Mouse (Mus musculus): ENCODE results near the gene Spo11. TPM values are rescaled to one million over a fixed set of nuclear protein-coding genes. Genes with fewer than 3 reads are reported as not detected.

The Spo11 gene
- total and polyA plus RNA-seq, 3 experiments, result 0.16 to 0.34 TPM; not detected in 1

- TF ChIP-seq CHD1 (IDR thresholded peaks at IDR 0.05; ENCODE audit: low read depth, low read length), result no peak
- TF ChIP-seq POLR2A (IDR thresholded peaks at IDR 0.05; ENCODE audit: low read depth, low read length), result peak; percentile 82
- peak; percentile 94 for TF ChIP-seq NRF1 (IDR thresholded peaks at IDR 0.05; ENCODE audit: low read depth, low read length)
- TF ChIP-seq MAX (IDR thresholded peaks at IDR 0.05; ENCODE audit: low read length), result no peak; the same call in 1 of the 2 replicates
- no peak for TF ChIP-seq MYC (IDR thresholded peaks at IDR 0.05; ENCODE audit: low read depth, low read length)
- no peak for TF ChIP-seq MEF2A (IDR thresholded peaks at IDR 0.05; ENCODE audit: borderline replicate concordance, low read depth, low read length)
- TF ChIP-seq ZNF384 (IDR thresholded peaks at IDR 0.05; ENCODE audit: low read depth, low read length), result no peak
- TF ChIP-seq E2F4 (IDR thresholded peaks at IDR 0.05; ENCODE audit: insufficient replicate concordance, low read depth, low read length), result no peak
- no peak for TF ChIP-seq USF1 (IDR thresholded peaks at IDR 0.05; ENCODE audit: low read depth, low read length)
- TF ChIP-seq HCFC1 (IDR thresholded peaks at IDR 0.05; ENCODE audit: low read depth, low read length), result peak; percentile 94
- TF ChIP-seq GABPA (IDR thresholded peaks at IDR 0.05; ENCODE audit: insufficient replicate concordance, low read depth, low read length), result no peak; the same call in 1 of the 2 replicates
- TF ChIP-seq UBTF (IDR thresholded peaks at IDR 0.05; ENCODE audit: low read depth, low read length), result no peak
- peak; percentile 72; the same call in 1 of the 2 replicates for TF ChIP-seq SIN3A (IDR thresholded peaks at IDR 0.05; ENCODE audit: low read length)
Observed at GRCm38 (mm10) chr2:172999630-173000284, 22.3 kb downstream of the Spo11 start, which contains the start of gene Rae1 (continued).

GRCm38 (mm10) chr2:173000285-173000652, 22.8 kb downstream of the Spo11 start:
- peaks cover 28% of the 10 kb centered on the region for H3K79me2 ChIP-seq (replicated peaks; ENCODE audit: control insufficient read depth, extremely low read depth, insufficient read depth, poor library complexity, severe bottlenecking)
- TF ChIP-seq MXI1 (IDR thresholded peaks at IDR 0.05; ENCODE audit: low read depth, low read length), result peak; percentile 87; the same call in 1 of the 2 replicates
- no peak for TF ChIP-seq GABPA (IDR thresholded peaks at IDR 0.05; ENCODE audit: insufficient replicate concordance, low read depth, low read length)
- 0 out of 2 replicates have a peak, but pooled peaks have one; percentile 49 for TF ChIP-seq RCOR1 (conservative IDR thresholded peaks at IDR 0.05; ENCODE audit: low read depth, low read length)
- peak; percentile 75 for TF ChIP-seq MYC (IDR thresholded peaks at IDR 0.05; ENCODE audit: low read depth, low read length)
- TF ChIP-seq ZMIZ1 (IDR thresholded peaks at IDR 0.05; ENCODE audit: low read depth, low read length), result 0 out of 2 replicates have a peak, but pooled peaks have one; percentile 25
- 0 out of 4 replicates have a peak, but pooled peaks of 1 of the 2 experiments have one; percentile 0 for TF ChIP-seq CTCF (conservative IDR thresholded peaks at IDR 0.05 in 1 of 2, IDR thresholded peaks at IDR 0.05 in 1 of 2; ENCODE audit: low read depth in 2 of 2, low read length in 2 of 2)
- no peak for TF ChIP-seq MAFK (IDR thresholded peaks at IDR 0.05; ENCODE audit: insufficient replicate concordance, low read length)
- peak; percentile 82 for TF ChIP-seq MAX (IDR thresholded peaks at IDR 0.05; ENCODE audit: low read length)
- no peak for TF ChIP-seq ZC3H11A (IDR thresholded peaks at IDR 0.05; ENCODE audit: low read depth, low read length)
- TF ChIP-seq POLR2AphosphoS2 (IDR thresholded peaks at IDR 0.05; ENCODE audit: low read depth, low read length), result no peak
- no peak for TF ChIP-seq BHLHE40 (IDR thresholded peaks at IDR 0.05; ENCODE audit: low read depth, low read length)
- TF ChIP-seq UBTF (IDR thresholded peaks at IDR 0.05; ENCODE audit: low read depth, low read length), result 0 out of 2 replicates have a peak, but pooled peaks have one; percentile 65
- TF ChIP-seq SIN3A (IDR thresholded peaks at IDR 0.05; ENCODE audit: low read length), result peak; percentile 78
- no peak for TF ChIP-seq JUN (IDR thresholded peaks at IDR 0.05; ENCODE audit: insufficient read depth, low read depth, low read length)
- TF ChIP-seq MAZ (IDR thresholded peaks at IDR 0.05; ENCODE audit: low read depth, low read length), result no peak
- no peak for TF ChIP-seq USF1 (IDR thresholded peaks at IDR 0.05; ENCODE audit: low read depth, low read length)
- peaks cover 27 to 42% of the 10 kb centered on the region in 2 experiments for H3K36me3 ChIP-seq (replicated peaks in 1 of 2; ENCODE audit: control insufficient read depth in 1 of 2, insufficient read depth in 1 of 2, low read length in 1 of 2)
- H3K4me2 ChIP-seq (ENCODE audit: insufficient read depth, low read depth, poor library complexity, severe bottlenecking), result peak overlapping the region; percentile 80
- peak overlapping the region; percentile 69 to 95 (median 91) for H3K4me3 ChIP-seq (replicated peaks in 1 of 3; ENCODE audit: low read depth in 2 of 3, low read length in 2 of 3, poor library complexity in 1 of 3)
- dilution Hi-C loops (cut with MboI; ENCODE audit: extremely low pct_ligation_motif_present, extremely low pct_unique_long_range_greater_than_20kb, low sequenced_read_pairs), result no loop called here
- no peaks in the 10 kb centered on the region for H3K9me3 ChIP-seq (replicated peaks; ENCODE audit: low read length)
- H3K9ac ChIP-seq (ENCODE audit: insufficient read depth, low read depth), result peak overlapping the region; percentile 77
- peaks cover 18% of the 10 kb centered on the region for H3K27me3 ChIP-seq (replicated peaks)
- in situ Hi-C loops (cut with MboI; ENCODE audit: low pct_ligation_motif_present, low pct_unique_long_range_greater_than_20kb, low sequenced_read_pairs), result loop anchor here (25.0 kb wide), 1 partner anchor 162 kb away; the partner anchor contains the start of gene Pck1
- peaks cover 5 to 17% of the 10 kb centered on the region in 2 experiments for H3K4me1 ChIP-seq (ENCODE audit: control insufficient read depth in 1 of 2, insufficient read depth in 2 of 2)
- DNase-seq (ENCODE audit: extremely low read depth), result peak; percentile 46
- H3K27ac ChIP-seq (ENCODE audit: insufficient read depth, low read depth), result 0 out of 2 replicates have a peak overlapping the region, but pooled peaks have one; percentile 18

Data from CH12.LX (cell line).